Mouse (Mus musculus): ENCODE measurements around the gene Zfp385c.
"Not testable (repeated sequence)": the region's sequence is repeated elsewhere in the genome, so short reads cannot be mapped to it uniquely, and the experiment has no call there.

Zfp385c gene

DNA sequence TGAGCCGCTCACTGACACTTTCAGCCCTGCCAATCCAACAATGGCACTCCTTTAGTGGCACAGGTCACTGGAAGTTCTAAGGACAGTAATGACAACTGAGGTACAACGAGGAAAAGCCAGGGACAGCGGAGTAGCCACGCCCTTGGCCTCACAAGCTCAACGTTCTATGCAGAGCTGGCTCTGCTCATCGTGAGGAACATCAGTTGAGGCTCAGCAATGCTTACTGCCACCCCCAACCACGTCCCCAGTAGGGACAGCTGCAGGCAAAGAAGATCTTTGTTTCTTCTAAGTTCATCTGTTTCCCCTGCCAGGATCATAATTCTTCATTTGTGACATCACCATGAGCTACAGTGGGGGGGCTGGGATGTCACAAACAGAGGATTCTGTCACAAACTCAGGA is 97.6 kb downstream of the Zfp385c start:
- no peak for DNase-seq

DNA sequence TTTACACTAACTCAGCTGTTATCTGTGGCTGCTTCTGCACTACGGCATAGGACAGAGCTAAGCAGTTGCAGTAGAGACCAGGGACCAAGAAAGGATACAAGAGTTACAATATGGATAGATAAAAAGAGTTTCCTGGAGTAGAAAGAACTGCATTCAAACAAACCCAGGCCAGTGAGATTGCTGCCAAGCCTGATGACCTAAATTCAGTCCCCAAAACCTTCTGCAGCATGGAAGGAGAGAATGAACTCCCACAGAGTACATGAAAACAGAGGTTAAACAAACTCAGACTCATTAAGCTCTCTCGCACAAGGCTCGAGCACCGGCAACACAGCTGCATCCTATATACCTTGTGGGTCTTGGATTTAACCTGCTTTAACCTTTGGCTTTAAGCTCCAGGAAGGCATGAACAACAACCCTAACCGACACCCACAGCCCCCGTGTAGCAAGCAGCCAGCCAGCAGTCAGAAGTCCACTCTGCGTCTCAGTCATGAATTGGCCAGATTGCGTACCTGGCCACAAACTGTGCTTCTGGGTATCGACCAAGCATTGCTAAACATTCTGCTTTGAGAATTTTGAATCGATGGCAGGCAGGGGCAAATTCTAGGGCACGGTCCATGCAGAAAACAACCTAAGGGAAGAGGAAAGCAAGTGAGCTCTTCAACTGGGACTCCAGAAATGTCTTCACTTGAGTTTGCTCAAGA is 99.8 kb downstream of the Zfp385c start:
- DNase-seq = no peak

DNA sequence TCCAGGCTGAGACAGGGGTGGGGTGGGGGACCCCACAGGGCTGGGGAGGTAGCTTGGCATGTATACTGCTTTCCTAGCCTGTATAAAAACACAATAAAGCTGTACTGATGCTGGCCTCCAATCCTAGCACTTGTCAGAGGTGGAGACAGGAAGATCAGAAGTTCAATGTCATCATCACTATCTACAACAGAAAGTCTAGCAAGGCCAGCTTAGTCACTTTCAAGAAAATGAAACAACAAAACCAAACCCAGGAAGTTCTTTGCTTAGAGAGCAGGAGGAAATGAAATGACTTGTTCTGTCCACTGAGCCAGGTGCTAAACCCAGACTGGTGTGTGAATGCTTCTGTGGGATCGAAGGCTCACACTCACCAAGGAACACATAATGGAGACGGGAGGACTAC is 103.8 kb downstream of the Zfp385c start:
- no peak for DNase-seq

DNA sequence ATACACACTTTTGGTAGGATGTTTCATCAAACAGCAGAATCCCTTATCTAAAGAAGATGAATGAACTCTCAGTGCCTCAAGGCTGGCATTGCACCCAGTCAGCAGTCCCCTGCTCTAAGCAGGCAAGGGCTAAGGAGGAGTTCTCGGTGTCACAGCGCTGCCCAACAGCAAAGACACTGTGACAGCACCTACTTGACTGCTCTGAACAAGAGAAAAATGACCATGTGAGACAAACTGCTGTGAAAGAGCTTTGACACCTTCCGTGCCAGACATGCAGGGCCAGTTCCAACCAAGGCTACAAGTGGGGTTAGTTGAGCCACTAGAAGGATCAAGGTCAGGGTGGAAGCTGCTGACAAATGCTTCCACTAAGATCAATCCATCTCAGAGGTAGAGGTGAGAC is 107.1 kb downstream of the Zfp385c start:
- no peak for DNase-seq

DNA sequence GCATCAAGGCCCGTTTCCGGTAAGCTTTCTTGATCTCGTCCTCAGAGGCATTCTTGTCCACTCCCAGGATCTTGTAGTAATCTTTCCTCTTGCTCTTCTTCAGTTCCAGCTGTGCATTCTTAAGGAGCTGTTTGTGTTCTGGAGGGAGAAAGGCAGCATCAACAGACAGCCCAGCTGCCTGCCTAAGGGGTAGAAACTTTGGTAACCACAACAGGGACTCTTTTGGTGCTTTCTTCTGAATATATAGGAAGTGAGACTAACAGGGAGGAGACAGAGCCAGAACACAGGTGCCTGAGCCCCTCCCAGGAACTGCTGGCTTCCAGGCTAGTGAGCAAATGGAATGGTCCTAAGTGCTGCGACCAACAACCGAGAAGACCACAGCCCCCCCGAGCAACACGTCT is 107.7 kb downstream of the Zfp385c start:
- DNase-seq = no peak

DNA sequence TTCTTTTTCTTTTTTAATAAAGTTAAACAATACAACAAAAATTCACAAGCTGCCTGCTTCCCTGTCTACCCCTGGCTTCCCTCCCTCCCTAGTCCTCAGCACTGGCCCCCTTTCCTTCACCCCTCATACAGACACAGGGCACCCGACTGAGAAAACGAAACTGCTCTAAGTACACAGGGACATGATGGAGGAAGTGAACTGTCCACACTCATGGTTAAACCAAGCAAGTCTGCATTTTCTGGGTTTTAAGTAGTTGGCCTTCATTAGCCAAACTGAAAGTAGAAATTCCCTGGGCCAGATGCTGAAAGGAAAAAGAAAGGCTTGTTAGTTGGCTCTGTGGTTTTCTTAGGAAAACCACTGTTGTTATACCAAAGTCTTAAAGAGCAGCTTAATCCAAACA is 109.4 kb downstream of the Zfp385c start:
- no peak for DNase-seq

DNA sequence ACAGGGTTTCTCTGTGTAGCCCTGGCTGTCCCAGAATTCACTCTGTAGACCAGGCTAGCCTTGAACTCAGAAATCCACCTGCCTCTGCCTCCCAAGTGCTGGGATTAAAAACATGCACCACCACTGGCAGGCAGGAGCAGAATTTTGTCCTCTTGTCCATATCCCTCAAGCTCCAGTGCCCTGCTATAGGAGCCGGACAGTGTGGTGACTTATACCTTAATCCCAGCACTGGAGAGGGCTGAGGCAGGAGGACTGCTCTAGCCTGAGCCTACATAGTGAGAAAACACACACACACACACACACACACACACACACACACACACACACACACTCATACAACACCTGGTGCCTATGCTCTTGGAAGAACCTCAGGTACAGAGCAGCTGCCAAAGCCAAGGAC is 109.8 kb downstream of the Zfp385c start:
- DNase-seq = not testable (repeated sequence)

DNA sequence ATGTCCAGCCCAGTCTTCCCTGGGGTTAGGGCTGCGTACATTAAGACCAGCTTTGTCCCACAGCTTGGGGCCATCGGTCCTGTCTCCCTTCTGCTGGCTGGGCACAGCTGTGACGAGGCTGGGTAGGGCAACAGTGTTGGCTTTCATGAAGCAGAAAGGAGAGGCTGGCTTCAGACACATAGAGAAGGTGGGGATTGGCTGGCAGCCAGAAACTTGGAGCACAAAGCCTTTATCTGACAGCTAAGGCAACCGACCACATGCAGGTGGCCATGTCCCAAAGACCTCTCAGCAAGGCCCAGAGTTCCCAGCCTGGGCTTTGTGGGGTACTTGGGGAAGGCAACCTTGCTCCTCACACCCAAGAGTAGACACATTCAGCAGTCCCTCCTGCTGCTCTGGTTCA is 110.5 kb downstream of the Zfp385c start:
- DNase-seq = no peak

DNA sequence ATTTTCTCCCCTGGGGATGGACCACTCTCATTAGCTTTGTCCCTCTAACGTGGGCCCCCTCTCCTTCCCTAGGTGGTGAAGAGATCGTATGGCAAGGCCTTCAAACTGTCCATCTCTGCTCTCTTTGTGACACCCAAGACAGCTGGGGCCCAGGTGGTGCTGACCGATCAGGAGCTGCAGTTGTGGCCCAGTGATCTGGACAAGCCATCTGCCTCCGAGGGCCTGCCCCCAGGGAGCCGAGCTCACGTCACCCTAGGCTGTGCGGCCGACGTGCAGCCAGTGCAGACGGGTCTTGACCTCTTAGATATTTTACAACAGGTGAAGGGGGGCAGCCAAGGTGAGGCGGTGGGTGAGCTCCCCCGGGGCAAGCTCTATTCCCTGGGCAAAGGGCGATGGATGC is 112.0 kb downstream of the Zfp385c start:
- DNase-seq = no peak

DNA sequence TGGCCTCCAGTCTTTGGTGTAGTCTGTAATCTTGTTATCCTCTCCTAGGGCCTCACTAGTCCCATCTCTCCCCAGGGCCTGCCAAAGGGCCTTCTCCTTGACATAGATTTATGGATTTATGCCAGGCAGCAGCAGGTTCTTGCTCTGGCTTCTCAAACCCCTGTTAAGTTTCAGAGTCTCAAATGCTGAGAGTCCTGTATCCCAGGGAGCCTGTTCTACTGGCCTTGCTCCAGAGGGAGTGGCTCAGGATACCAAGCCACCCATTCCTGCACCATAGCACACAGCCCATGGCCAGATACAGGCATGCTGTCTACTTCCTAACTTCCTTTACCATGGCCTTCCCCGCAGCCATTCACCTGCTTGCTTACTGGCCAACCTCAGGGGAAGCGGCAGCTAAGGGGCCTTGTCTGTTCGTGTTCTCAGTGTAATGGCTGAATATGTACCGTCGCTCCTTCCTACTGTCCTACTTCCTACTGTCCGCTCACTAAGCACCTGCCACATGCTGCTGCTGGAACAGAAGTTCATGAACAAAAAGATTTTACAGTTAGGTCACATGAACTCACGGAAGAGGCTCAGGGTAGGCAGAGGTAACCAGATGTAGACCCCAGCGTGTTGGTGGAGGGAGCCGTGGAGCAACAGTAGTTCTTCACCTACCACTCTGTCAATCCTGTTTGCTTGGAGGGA is 113.0 kb downstream of the Zfp385c start:
- DNase-seq = no peak

DNA sequence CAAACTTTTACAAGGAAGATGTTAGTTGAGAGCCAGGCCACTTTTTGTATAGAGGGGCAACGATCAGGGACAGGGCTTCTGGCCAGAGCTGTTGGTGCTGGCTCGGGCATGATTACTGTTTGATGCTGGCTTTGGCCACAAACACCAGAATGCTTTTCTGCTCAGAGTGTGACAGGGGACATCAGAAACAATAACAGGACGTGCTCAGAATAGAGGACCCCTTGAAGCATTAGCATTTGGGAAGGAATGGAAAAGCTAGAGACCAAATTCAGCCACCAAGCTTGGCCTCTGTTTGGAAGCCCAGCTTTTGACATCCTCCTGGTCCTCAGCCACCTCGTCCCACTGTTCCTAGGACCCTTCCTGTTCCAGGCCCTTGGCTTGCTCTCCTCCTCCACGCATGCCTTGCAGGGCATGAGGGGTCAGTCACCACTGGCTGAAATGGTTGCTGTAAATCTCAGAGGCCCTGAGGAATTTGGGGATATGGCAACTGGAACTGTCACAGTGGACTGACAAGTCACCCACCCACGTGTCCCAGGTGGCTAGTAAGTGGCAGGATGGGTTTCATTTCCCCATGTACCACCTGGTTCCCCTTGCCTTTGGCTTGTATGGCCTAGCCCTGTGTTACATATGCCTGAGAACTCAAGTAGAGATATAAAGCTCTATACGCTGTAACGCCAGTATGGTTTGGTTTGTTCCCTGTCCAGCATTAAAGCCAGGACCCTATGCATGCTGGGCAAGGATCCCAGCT is 114.2 kb downstream of the Zfp385c start:
- no peak for DNase-seq

Measured in lung, postnatal 10 days (tissue).